Mouse (Mus musculus) gastrocnemius, postnatal 4 days (tissue): ENCODE measurements at regions not wholly inside any gene's neighbourhood (a gene's known extent, or its start where the extent isn't known, plus 50 kb on each side); places are given as distances from the start of the nearest gene placed in this dataset.

Experiments
- DNase-seq, 2 experiments: peaks; one replicate each; pipeline ENCODE4 v3.0.0; 2021 to 2022; ENCODE audit warnings: low spot score in 2 of 2, mixed read lengths in 2 of 2

DNA sequence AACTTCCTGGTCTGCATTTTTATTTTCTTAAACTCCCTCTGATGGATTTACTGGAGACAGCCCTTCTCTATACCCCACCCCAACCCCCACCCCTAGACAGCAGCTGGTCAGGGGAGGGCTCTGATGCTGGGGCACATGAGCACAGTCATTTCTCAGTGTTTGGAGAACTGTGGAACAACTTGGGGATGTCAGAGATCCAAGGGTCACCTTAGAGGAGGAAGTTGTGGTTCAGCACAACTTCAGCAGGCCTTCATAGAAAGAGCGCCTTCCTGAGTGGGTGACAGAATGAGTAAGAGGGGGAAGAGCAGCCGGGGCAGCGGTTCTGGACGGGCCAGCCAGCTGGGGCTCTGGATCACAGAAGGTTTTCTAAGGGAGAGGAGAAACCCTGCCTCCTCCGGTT lies 298.2 kb upstream of the Stt3b start:
- DNase-seq: no peak

DNA sequence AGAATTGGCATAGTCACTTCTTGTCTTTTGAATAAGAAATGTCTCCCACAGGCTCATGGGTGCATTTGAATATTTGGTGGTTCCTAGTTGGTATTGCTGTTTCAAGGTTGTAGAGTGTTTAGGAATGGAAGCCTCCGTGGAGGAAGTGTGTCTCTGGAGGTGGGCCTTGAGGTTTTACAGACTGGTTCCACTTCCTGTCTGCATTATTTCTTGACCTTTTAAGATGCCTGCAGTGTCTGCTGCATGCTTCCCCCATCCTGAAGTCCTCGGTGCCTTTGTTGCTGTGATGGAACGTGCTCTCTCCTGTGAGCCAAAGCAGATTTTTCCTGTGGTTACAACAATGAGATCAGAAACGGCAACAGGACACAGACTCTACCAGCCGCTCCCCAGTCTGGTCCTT lies 299.4 kb upstream of the Gadl1 start:
- DNase-seq: no peak

DNA sequence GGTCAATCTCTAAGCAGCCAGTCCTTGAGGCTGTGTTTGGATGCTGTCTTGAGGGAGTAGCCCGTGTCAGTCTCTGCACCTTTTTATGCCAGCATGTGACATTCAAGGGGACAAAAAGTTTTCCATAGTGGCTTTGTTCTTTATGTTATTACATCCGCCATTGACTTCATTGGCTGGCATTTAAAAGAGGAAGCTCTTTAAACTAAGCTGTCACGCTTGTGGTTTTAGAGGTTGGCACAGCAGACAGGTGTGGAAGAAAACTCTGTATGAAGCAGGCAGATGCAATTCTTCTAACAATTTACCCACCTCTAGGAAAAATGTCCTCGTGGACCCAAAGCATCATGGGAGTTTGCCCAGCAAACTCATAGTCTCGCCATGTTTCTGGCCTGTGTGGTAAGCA lies 297.5 kb upstream of the Gadl1 start:
- DNase-seq: no peak

DNA sequence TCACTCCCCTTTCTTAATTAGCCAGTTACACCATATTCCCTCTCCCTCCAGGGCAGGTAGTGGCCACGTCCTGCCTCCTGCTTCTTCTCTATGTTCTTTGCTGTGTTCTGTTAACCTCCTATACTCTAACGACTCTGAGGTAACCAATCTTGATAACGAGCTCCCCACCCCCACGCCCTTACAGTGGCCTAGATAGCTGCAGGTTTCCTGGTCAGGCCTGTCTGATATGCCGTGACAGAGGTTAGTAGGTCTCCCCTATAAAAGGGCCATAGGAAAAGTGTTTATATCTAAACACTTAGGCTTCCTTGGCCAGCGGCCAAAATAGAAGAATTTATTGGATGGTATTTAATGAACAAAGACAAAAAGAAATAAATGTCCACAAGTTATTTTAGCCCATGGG lies 296.3 kb upstream of the Gadl1 start:
- DNase-seq: no peak

DNA sequence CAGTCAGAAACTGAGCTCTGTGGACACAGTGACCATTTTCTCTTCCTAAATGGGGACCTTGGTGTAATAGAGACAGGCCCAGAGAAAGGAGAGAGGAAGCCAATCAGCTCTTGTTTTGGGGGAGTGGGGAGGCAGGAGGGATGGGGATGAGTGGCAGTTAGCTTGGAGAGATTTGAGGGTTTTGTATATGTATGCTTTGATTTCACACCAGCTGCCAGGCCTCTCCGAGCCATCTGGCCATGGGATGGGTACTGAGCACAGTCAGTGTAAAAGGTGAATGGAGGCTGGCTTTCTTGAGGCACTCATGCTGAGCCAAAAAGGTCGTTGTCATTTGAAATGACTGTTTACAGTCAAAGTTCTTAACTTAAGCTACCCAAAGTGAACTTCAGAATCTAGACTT lies 295.2 kb upstream of the Gadl1 start:
- DNase-seq: no peak

DNA sequence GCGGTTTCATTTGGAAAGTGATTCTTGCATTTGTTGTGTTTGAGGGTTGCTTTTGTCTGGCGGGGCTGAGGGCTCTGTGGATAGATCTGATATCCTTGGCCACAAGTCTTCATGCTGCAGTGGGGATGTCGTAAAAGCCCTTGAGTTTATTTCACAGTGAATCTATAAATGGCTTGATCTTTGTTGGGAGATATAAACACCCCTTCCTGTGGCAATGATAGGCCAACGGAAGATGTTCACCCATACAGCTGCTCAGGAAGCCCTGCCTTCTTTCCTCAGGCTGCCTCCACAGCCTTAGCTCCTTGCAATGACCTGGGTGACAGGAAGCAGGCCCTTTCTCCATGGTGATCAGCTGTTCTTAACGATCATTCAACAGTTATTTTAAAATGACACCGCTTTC lies 291.3 kb upstream of the Gadl1 start:
- DNase-seq: no peak

DNA sequence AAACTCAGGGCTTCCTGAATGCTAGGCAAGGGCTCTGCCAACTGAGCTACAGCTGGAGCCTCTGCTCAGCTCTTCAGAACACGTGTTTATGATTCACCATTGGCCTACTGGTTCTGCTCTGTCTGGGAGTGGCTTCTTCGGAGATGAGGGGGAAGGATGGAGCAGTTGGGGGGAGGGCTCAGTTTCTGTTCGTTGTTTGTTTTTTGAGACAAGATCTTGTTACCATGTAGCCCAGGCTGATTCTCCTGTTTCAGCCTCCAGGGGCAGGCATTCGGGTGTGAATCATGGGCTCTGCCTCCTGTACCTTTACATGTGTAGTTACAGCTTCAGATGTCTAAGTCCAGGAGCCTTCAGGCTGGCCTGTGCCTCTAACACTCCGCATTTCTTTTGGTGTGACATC lies 285.3 kb upstream of the Gadl1 start:
- no peak for DNase-seq

DNA sequence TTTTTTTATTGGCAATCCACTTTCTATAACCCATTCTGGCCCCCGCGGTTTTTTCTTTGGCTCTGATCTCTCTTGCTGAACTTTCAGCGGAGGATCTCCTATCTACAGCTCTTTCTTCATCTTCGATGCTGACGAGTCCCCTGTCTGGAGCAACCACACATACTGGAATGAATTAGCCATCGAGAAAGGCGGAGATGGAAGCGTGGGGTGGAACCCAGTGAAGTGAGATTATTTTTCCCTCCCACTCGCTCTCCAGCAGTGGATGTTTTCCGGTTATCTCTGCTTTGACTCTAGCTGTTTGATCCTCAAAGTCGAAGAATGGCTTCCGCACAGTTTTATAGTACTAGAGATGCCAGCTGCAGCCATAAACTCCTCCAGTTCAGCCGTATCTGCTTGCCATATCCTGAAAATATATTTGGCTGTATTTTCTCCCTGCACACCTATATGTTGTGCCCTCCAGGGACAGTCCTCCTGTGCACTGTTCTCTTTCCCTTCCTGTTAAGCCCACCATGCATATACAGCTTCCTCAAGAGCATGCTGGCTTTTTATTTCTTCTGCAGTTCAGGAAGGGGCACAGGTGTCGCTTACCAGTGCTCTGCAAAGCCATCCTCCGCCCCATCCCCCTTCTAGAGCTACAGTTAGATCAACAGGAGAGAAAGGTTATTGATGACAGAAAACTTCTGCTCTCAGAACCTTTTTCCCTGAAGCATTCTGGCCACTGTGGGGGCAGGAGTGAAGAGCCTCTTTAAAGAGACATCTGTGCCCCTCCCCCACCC lies 284.3 kb upstream of the Gadl1 start:
- DNase-seq: no peak

DNA sequence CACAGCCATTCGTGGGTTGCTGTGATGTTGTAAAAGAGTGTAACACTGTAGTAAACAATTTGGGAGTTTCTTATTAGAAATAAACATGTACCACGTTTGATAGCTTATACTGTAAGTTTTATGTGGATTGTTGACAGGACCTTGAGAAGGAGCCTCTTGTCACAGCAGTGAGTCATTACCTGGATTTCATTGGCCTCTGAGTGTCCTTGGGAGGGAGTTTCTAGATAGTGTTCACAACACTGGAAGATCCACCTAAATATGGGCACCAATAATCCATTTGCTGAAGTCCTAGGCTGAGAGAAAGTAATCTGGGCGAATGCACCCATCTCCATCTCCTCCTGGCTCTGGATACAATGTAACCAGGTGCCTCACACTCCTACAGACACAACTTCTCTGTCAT lies 281.7 kb upstream of the Gadl1 start:
- no peak for DNase-seq

DNA sequence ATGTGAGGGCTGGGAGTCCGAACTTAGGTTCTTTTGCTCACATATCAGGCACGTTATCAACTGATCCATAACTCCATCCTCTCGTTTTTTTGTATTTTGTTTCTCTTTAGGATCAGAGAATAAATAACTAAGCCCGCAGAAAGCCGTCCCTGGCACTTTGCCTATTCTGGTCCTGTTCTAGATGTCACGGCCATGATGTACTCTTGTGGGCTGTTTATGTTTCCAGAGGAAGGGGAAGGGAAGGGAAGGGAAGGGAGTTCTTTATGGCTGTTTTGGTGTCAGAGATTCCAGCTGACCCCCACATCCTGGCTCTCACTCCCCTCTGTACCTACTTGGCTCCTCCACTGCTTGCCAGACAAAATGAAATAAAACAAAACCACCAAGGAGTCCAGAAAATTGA lies 272.1 kb upstream of the Gadl1 start:
- DNase-seq: no peak

DNA sequence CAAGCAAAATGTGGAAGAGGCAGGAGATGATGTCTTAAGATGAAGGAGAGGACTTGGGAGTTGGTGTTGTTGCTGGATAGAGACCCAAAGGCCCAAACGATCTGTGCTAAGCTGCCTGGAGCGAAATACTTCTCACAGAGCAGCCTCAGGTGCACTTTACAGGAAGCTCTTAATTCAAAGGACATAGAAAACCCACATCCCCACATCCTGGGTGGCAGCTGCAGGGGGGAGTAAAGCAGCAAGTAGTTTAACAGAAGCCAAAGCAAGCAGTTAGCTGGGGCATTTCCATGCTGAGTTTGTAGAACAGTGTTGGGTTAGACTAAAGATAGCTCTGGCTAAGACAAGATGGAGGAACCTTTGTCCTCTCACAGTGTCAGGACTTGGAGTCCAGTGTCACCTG lies 268.5 kb upstream of the Gadl1 start:
- no peak for DNase-seq

DNA sequence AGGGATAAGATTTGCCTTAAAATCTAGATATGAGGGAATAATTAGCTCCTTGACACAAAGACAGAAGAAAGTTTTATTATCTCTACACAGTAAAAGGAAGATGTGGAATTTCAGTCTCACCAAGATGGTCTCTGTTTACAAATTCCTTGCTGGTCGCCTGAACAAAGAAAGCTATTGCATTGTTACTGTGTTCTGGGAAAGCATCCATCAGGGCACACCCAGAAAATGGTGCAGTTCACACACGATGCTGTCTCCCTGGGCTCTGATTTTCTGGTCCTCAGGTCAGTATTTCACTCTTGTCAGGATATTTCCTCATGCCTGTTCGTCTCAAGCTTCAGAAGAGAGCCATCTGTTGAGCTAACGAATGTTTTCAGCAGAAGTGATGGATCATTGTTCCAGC lies 267.2 kb upstream of the Gadl1 start:
- no peak for DNase-seq

DNA sequence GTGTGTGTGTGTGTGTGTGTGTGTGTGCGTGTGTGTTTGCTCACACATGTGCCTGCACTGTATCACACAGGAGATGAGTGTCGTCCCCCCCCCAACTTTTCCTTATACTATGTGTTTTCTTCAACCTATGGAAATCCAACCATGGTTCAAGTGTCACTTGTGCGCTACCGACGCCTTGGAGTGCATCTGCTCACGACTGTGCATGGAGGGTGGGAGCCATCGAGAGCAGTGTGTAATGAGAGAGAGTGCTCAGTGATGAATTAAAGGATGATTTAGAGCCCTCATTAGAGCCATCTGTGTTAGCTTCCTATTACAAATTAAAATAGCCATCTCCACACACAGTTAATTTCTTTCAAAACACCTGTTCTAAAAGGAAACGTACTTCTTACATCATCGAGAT lies 264.3 kb upstream of the Gadl1 start:
- DNase-seq: no peak

DNA sequence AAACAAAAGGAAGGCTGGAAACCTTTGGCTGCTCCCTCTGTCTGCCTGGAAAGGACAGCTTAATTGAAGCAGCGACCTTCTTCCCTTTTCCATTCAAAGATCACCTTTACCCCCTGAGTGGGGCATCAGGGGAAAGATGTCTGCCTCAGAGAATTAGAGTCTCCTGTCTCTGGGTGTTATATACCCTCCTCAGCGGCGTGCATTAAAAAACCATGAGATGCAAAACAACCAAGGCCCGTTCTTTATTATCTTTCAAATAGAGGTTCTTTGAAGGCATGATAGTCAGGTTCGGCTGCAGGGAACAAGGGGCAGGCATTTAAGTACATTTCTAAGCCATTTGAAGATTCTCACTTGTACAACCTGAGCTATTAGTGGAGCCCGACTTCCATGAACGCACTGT lies 263.0 kb upstream of the Gadl1 start:
- no peak for DNase-seq

DNA sequence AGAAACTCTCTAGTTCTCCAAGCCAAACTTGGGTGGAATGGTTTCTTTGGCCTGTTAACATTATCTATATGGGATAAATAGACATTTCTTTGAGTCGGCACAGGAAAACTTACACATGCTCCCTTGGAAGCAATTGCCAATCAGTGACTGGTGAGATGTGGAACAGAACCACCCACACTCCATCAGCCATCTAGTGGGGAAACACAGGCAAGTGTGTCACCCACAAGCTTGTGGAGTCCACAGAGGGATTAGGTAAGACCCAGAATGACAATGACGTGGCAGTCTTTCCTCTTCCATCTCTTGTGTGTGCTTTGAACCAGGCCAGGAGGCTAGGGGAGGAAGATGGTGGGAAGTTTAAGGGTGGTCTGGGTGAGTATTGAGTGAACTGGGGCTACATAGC lies 257.5 kb upstream of the Gadl1 start:
- DNase-seq: no peak

DNA sequence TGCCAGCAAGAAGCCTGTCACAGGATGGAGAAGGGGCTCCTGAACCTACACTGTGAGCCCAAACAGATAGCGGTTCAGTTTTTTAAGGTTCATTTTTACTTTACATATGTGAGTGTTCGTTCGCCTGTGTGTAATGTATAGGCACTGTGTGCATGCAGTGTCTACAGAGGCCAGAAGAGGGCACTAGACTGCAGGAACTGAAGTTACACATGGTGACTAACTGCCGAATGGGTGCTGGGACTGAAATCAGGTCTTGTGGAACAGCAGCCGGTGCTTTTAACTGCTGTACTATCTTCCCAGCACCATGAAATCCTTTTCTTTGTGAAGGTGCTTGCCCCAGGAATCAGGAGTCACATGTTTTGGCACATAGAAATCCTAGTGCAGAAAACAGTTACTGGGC lies 256.1 kb upstream of the Gadl1 start:
- DNase-seq: no peak

DNA sequence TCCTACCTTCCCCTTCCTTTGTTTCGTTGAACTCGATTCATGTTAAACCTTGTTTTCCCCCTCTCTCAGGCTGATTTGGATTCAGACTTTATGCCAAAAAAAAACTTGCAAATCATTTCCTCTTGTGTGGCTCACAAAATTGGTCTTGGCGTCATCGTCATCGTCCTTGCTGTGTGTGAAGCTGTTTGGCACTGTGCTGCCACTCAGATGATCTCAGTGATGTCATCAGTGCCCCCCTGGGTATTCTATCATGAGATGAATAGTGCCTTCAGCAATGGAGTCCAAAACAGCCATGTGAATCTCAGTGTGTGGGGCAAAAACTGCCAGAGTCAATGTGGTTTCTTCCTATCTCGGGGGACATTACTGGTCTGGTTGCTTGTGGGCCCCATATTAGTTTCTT lies 254.3 kb upstream of the Gadl1 start:
- no peak for DNase-seq

DNA sequence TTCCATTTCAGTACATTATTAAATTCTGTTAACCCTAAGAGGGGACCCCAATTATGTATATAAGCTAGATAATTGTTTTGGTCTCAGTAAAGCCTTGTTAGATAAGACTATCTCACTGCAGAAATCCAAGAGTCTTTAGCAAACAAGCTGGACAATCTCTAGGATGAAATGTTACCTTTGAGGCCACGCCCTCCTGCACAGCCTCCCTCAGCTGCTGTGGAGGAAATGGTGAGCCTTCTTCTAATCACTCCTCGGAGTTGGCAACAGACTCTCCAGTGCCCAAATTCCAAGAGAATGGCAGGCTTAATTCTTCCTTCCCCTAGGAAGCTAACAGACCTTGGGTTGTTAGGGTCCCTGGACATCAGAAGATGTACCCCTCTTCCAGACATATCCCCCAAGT lies 252.7 kb upstream of the Gadl1 start:
- DNase-seq: no peak

DNA sequence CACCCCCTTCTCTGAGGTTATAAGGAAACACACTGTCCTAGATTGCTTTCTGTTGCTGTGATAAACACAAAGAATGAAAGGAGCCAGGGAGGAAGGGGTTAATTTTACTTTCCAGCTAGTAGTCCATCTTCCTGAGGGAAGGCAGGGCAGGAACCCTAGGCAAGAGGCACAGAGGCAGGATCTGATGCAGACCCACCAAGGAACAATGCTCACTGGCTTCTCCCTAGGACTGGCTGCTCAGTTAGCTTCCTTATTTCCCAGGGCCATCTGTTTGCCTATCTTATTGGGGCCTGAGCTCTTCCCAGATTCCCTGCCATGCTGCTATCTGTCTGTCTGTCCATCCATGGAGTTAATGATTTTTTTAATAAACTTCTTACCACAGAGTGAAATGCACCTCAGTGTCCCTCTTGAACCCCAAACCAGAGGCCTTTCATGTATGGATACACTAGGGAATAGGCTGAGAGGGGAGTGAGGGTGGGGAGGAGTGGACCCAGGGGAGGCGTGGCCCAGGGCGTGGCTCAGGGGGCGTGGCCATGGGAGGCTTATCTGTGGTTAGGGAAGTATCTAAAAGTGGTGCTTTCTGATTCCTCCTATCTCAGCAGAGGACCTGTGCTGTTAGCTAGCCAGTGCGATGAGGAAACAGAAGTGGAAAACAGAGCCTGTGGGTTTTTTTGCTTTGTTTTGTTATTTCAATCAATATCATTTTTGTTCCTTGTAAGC lies 252.1 kb upstream of the Gadl1 start:
- DNase-seq: no peak

DNA sequence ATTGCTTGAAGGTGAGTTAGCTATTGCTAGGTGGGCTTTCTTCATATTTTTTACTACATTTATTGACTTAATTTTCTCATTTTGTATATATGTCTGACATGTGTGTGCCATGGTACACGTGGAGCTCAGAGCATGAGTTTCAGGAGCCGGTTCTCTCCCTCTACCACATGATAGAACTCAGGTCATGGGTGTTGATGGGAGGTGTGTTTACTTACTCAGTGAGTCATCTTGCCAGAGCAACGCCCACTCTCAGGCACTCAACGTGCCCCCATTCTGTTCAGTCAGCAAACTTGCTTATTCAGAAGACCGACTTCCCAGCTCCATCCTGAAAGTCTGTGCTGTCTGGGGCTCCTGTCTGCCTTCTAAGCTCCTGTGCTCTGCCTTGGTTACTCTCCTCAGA lies 250.8 kb upstream of the Gadl1 start:
- no peak for DNase-seq

DNA sequence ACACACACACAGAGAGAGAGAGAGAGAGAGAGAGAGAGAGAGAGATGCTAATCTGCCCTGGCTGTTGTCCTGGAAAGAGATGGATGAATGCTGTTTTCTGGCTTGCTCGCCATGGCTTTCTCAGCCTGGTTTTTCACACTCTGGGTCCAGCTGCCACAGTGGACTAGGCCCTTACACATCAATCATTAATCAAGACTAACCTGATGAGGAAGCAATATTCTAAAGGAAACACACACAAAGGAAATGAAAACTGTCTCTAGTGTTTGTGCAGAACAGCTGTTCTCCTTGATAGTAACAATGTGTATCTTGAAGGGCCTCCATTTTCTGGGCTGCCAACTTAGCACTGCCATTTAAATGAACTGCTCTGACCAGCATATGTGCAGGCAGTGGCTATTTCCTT lies 248.9 kb upstream of the Gadl1 start:
- DNase-seq: no peak

DNA sequence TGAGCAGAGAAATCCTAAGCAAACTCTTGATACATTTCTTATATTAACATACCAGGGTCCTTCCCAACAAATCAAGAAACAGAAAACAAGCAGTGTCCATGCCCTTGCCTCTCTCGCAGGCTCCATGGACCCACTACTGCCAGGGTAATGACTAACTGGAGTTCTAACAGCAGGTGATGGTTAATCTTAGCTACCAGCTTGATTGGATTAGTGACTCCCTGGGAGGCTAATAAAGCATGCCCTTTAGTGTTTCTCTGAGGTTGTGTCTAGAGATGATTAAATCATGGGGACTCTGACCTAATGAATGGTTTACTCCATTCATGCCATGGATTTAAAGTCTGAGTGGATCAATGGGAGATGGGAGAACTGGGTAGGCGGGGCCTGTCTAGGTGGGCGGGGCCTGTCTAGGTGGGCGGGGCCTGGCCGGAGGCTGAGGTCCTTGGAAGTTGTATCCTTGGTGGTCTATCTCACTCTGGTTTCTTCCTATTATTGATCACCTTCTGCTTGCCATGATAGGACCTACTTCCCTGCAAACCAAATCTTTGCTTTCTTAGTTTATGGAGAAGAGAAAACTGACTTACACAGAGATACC lies 247.3 kb upstream of the Gadl1 start:
- no peak for DNase-seq
